Mouse (Mus musculus): ENCODE data around the gene Elfn1.

Gene Elfn1

GRCm38 (mm10) chr5:139907714-139908242 lies at the start of gene Elfn1:
Elfn1 (plus strand) TSS chr5:139907943.
- DNase-seq, result peak; percentile 45

- no peak for DNase-seq
Observed at GRCm38 (mm10) chr5:139860328-139861104, 47.2 kb upstream of the Elfn1 start.

GRCm38 (mm10) chr5:139862759-139863158 lies 45.0 kb upstream of the Elfn1 start:
- DNase-seq, result peak; percentile 66

- DNase-seq, result peak; percentile 21
Observed at GRCm38 (mm10) chr5:139870886-139871285, 36.9 kb upstream of the Elfn1 start.

GRCm38 (mm10) chr5:139871526-139871925 lies 36.2 kb upstream of the Elfn1 start:
- no peak for DNase-seq

- no peak for DNase-seq
Observed at GRCm38 (mm10) chr5:139877563-139877962, 30.2 kb upstream of the Elfn1 start.

- no peak for DNase-seq
Observed at GRCm38 (mm10) chr5:139879694-139880093, 28.0 kb upstream of the Elfn1 start.

GRCm38 (mm10) chr5:139881161-139881560 lies 26.6 kb upstream of the Elfn1 start:
- no peak for DNase-seq

- no peak for DNase-seq
Observed at GRCm38 (mm10) chr5:139888624-139889023, 19.1 kb upstream of the Elfn1 start.

GRCm38 (mm10) chr5:139889370-139889769 lies 18.4 kb upstream of the Elfn1 start:
- DNase-seq, result no peak

- peak; percentile 78 for DNase-seq
Observed at GRCm38 (mm10) chr5:139892326-139892994, 15.3 kb upstream of the Elfn1 start.

- peak; percentile 19 for DNase-seq
Observed at GRCm38 (mm10) chr5:139892995-139893345, 14.8 kb upstream of the Elfn1 start.

GRCm38 (mm10) chr5:139894025-139894508 lies 13.7 kb upstream of the Elfn1 start:
- peak; percentile 27 for DNase-seq

- DNase-seq, result no peak
Observed at GRCm38 (mm10) chr5:139899044-139899443, 8.7 kb upstream of the Elfn1 start.

GRCm38 (mm10) chr5:139905121-139905520 lies 2.6 kb upstream of the Elfn1 start:
- DNase-seq, result no peak

- no peak for DNase-seq
Observed at GRCm38 (mm10) chr5:139906507-139906906, 1.2 kb upstream of the Elfn1 start.

GRCm38 (mm10) chr5:139907241-139907640 lies 502 bp upstream of the Elfn1 start:
- peak; percentile 48 for DNase-seq

GRCm38 (mm10) chr5:139908243-139908810 lies 584 bp downstream of the Elfn1 start:
- DNase-seq, result peak; percentile 45

GRCm38 (mm10) chr5:139908811-139909627 lies 1.3 kb downstream of the Elfn1 start:
- peak; percentile 19 for DNase-seq

GRCm38 (mm10) chr5:139909710-139910550 lies 2.2 kb downstream of the Elfn1 start:
- DNase-seq, result peak; percentile 43

- DNase-seq, result no peak
Observed at GRCm38 (mm10) chr5:139910755-139911300, 3.1 kb downstream of the Elfn1 start.

All from kidney, adult 18-20 months (tissue).